10 mouse cellular contexts compared by ENCODE assay signal in the genomic region with DNA sequence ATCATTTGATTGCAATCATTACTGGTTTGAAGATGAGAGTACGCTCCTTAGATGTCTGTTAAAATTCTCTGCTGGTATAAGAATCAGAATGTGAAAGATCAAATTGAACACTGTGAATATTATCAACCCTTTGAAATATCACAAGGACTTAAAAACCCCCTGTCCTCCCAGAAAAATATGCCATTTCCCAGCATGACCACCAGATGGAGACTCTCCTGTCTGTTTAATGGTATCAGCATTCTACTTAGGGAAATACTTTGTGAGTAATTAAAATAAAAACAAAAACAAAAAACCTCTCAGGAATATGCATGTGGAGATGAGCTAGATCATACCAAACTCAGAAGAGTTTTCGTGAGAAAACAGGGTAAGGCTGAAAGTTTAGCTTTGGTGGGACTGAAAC. TPM values are rescaled to one million over a fixed set of nuclear protein-coding genes. Genes with fewer than 3 reads are reported as not detected.
DNase-seq lines count a peak whose midpoint lies in the region; ATAC-seq and TF ChIP-seq lines count a peak whose summit lies in the region.
"Had no signal": no experiment of that assay in that cellular context is flagged by ENCODE, and none has a peak within 500 bp of the region (broad histone marks: within the 10 kb centered on the region; RNA-seq: fewer than 3 reads in every experiment).

No protein-coding gene starts in this region.

- ATAC-seq in heart, postnatal 0 days (ENCODE audit: insufficient read depth, low read depth) = no peak

- TF ChIP-seq CTCF in heart, postnatal 0 days (IDR thresholded peaks at IDR 0.05; ENCODE audit: low read depth) = peak; percentile 53

- TF ChIP-seq EP300 in heart, postnatal 0 days (IDR thresholded peaks at IDR 0.05; ENCODE audit: low read depth) = no peak

- WGBS in heart, postnatal 0 days = 45% methylated on average over 2 of the region's 2 CpGs

- no peaks in the 10 kb centered on the region for H3K27me3 ChIP-seq in heart, postnatal 0 days (ENCODE audit: control insufficient read depth, insufficient read depth, low read length)
- H3K27me3 ChIP-seq: lung, embryonic 15.5 days had no signal

- no peak overlapping the region for H3K27ac ChIP-seq in heart, postnatal 0 days (ENCODE audit: low read depth)
- H3K27ac ChIP-seq: lung, embryonic 15.5 days had no signal

- no peaks in the 10 kb centered on the region for H3K9me3 ChIP-seq in heart, postnatal 0 days (replicated peaks; ENCODE audit: control insufficient read depth, low read length)
- H3K9me3 ChIP-seq: lung, embryonic 15.5 days had no signal

- no peak overlapping the region for H3K9ac ChIP-seq in heart, postnatal 0 days (replicated peaks; ENCODE audit: low read depth, low read length)
- H3K9ac ChIP-seq: lung, embryonic 15.5 days had no signal

- H3K4me2 ChIP-seq in heart, postnatal 0 days (ENCODE audit: low read depth, low read length) = no peak overlapping the region
- H3K4me2 ChIP-seq: lung, embryonic 15.5 days had no signal

- no peaks in the 10 kb centered on the region for H3K4me1 ChIP-seq in heart, postnatal 0 days (ENCODE audit: control insufficient read depth, insufficient read depth)
- H3K4me1 ChIP-seq: lung, embryonic 15.5 days had no signal

- DNase-seq in heart, postnatal 0 days (ENCODE audit: low spot score) = no peak
- no peak for DNase-seq in heart, adult 11 months
- peak; percentile 22 for DNase-seq in lung, postnatal 10 days
- no peak for DNase-seq in lung, postnatal 4 days
- peak; percentile 4 for DNase-seq in R1 (ENCODE audit: low read depth, low spot score)
- DNase-seq in mesoderm, embryonic 11.5 days (ENCODE audit: low read depth, low spot score) = peak; percentile 3
- DNase-seq in thymus, postnatal 25 days = no peak
- DNase-seq in urinary bladder, postnatal 25 days (ENCODE audit: low spot score) = no peak
- DNase-seq: spleen, adult 18-20 months had no signal

- H3K4me3 ChIP-seq in heart, postnatal 0 days (ENCODE audit: low read depth, low read length) = no peak overlapping the region
- H3K4me3 ChIP-seq: lung, embryonic 15.5 days had no signal

- no peaks in the 10 kb centered on the region for H3K36me3 ChIP-seq in heart, postnatal 0 days (replicated peaks; ENCODE audit: control insufficient read depth, insufficient read depth, low read length)
- H3K36me3 ChIP-seq: lung, embryonic 15.5 days had no signal

RNA-seq across cellular contexts. Expression of a gene that starts 44.3 kb away (rescaled TPM):
- 48.5 and 53.4 TPM in 2 replicates for total RNA-seq in heart, postnatal 0 days (2014; rRNA removed; ENCODE audit: low replicate concordance)
- polyA plus RNA-seq in heart, postnatal 0 days (2015; fragmentation: Nextera tagmentation; extraction: Ambion mirVana) = 31.7 and 35.5 TPM in 2 replicates

Comparison
In these comparisons a context has a peak if more than half of its experiments do, and no peak if none do; other contexts are left out.
1. DNase-seq: peak in lung, postnatal 10 days (single experiment), R1 (single experiment) and mesoderm, embryonic 11.5 days (single experiment); none in heart, postnatal 0 days (single experiment), heart, adult 11 months (single experiment), lung, postnatal 4 days (0 of 2), thymus, postnatal 25 days (single experiment) and urinary bladder, postnatal 25 days (single experiment).